Mouse (Mus musculus) thymus, postnatal 25 days (tissue): ENCODE results near the gene Mypop.

ENCODE experiments used
- DNase-seq: peaks from one replicate; pipeline ENCODE4 v3.0.0; 2022

The Mypop gene

GRCm38 (mm10) chr7:19022189-19022958, 31.3 kb downstream of the Mypop start:
- DNase-seq, result no peak

DNA sequence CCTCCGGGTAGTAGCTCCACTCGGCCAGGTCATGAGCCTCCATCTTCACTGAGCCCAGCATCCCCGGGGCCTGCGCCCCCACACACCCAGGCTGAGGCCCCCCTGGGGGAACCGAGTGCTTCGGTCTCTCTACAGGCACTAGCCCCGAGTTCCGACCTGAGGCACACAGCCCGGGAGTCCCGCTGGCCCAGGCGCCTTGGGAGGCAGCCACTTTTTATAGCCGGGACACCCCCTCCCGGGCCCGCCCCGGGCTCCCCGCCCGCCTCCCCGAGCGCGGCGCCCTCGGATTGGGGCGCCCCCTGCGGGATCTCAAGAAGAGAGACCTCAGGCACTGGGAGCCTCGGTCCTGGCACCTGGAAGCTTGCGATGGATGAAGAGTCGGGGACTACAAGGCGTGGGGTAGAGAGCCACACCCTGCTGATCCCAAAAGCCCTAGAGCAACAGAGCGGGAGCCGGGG, 32.3 kb downstream of the Mypop start, which contains the start of gene Foxa3:
Gene Foxa3 (minus strand): TSS at position 182 of the 458 bp plus-strand sequence.
- DNase-seq, result peak; percentile 37

DNA sequence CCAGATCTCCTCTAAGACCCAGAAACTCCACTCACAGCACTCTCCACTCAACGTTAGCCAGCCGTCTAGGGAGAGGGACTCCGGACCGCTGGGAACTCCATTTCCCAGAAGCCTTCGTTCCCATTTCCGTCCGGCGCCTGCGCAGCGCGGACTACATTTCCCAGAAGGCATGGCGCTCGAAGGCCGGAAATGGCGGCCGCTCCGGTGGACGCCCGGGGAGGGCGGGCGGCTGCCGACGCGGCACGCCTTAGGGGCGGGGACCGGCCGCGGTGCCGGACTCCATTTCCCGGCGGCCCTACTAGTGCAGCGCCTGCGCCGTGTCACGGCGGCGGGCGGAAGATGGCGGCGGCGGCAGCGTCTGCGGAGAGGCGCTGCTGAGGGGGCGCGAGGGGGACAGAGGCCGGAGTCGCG, 33.1 kb downstream of the Mypop start, which contains the start of gene Sympk:
Gene Sympk (plus strand): TSS at position 282 of the 411 bp plus-strand sequence.
- DNase-seq, result peak; percentile 96

GRCm38 (mm10) chr7:19024581-19025255, 33.7 kb downstream of the Mypop start:
- DNase-seq, result no peak

DNA sequence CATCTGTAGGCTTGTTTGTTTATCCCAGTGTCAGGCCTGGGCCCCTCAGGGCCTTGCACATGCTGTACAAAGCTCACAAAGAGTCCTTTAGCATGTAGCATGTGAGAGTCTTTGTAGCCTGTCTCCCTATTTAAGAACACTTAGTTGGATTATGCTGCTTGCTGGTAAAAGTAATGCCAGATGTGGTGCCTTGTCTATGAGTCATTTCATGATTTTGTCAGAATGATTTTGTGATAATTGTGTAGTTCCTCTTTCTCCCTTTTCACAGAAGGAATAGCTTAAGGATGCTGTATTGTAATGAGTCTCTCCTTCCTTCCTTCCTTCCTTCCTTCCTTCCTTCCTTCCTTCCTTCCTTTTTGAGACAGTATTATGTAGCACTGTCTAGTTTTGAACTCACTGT, 37.0 kb downstream of the Mypop start:
- DNase-seq, result no peak

- peak; percentile 70 for DNase-seq
Observed at GRCm38 (mm10) chr7:19029084-19029653, 38.1 kb downstream of the Mypop start.

DNA sequence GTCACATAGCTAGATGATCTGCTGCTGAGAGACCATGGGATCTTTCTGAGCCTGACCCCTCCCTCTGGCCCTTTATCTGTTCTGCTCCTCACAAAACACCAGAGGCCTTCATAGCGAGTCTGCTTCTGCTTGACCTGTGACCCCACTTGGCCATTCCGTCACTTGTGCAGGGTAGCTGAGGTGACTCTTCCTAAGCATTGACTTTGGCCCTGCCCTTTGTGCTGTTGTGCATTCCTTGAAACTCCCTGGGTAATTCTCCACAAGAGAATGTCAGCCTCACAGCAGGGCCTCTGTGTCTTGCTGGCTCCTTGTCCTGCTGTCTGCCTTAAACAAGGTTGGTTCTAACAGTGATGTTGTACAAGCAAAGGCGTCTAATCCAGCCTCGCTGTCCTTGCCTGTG, 40.6 kb downstream of the Mypop start:
- no peak for DNase-seq

- no peak for DNase-seq
Observed at GRCm38 (mm10) chr7:19044616-19045015, 53.6 kb downstream of the Mypop start.

- DNase-seq, result no peak
Observed at GRCm38 (mm10) chr7:19046286-19047069, 55.4 kb downstream of the Mypop start.

DNA sequence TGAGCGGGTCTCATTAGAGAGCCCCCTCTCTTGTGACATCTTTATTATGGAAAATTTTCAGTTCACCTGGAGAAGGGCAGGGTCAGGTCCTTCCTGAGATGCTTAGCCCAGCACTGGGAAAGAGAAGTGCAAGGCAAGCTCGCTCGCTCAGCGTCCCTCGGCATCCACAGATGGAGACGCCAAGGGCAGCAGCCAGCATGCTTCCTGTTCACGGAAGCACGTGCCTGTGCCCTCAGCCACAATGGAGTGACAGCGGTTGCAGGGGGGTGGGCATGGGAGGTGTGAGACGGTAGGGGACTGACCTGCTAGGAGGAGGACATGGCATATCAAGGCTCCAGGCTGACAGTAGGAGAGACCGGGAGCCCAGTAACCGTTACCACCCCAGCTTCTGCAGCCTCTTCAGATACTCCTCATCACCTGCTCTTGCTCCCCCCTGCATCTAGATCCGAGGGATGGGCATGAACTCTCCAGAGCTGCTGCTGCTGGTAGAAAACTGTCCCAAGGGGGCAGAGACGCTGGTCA, 57.0 kb downstream of the Mypop start:
- DNase-seq, result no peak

DNA sequence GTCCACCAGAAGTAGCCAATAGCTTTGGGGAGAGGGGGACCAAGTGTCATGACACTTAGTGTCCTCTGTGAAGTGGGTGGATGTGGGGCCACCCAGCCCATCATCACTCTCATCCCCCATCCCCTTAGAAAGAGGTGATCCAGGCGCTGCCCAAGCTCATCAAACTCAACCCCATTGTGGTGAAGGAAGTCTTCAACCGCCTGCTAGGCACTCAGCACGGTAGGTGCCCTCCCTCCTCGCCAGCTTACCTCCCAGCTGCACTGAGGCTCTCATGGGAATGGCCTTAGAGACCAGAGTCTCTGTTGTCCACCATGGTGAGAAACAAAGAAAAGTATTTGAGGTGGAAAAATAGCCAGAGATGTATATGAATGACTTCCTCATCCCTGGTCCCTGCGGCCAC, 58.2 kb downstream of the Mypop start:
- DNase-seq, result no peak

DNA sequence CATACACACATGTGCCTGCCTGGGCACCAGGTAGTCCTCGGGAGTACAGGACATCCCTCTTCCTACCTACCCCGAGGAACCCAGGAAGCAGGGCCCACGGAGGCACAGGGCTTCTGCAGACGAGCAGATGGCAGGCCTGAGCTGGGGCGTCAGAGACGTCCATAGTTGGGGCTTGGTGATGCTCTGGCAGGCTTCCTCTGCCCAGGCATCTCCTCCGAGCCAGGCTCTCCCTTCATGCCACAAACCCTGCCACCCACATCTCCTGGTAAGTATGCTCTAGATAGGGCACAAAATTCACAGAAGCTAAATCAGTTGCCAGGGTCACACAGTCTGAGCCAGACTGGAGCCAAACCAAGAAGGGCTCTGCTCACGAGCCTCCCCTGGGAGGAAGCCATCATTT, 59.1 kb downstream of the Mypop start:
- DNase-seq, result no peak

DNA sequence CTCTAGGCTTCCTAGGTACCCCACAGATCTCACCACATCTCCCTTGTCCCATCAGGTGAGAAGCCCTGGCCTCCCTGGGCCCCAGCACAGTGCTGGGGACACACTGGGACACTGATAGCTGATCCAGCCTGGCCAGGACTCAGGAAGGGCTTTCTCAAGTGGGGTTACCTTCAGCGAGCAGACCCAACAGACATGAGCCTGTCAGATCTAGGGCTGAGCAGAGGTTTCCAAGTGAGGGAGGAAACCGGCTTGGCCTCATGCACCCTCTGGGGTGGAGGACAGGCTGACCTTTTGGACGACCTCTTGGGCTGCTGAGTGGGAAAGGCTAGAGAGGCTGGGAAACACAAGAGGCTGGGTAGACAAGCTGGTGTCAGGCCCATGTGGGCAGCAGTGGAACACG, 60.1 kb downstream of the Mypop start:
- DNase-seq, result no peak
